Mouse (Mus musculus): ENCODE data around the gene Olfr466.

Gene Olfr466

GRCm38 (mm10) chr13:65149940-65150339 is at the start of gene Olfr466:
Gene Olfr466, plus strand, starts transcription at chr13:65150240.
- DNase-seq: no peak

GRCm38 (mm10) chr13:65100678-65101077 is 49.4 kb upstream of the Olfr466 start:
- DNase-seq: no peak

- DNase-seq: no peak
These were observed 48.8 kb upstream of the Olfr466 start for GRCm38 (mm10) chr13:65101232-65101631.

GRCm38 (mm10) chr13:65111961-65112360 is 38.1 kb upstream of the Olfr466 start:
- no peak for DNase-seq

- DNase-seq: peak; percentile 84
These were observed 37.5 kb upstream of the Olfr466 start, which contains the start of gene Mfsd14b for GRCm38 (mm10) chr13:65112459-65113110. Gene Mfsd14b, minus strand, starts transcription at chr13:65112975.

DNA sequence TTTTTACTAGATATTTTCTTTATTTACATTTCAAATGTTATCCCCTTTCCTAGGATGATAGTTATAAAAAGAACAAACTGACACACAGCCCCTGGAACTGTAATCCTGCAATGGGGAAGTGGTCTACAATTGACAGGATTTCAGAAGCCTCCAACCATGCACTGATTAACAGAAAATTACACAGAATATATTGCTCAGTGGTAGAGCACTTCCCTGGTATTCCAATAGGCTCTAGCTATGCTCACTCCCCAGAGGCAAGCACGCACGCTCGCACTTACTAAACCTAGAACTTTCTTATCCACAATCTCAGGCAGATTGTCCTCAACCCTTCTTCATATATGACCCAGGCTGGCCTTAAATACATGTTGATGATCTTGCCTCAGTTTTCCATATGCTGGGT is 36.8 kb upstream of the Olfr466 start:
- DNase-seq: no peak

- DNase-seq: no peak
These were observed 29.1 kb upstream of the Olfr466 start for GRCm38 (mm10) chr13:65120984-65121383.

DNA sequence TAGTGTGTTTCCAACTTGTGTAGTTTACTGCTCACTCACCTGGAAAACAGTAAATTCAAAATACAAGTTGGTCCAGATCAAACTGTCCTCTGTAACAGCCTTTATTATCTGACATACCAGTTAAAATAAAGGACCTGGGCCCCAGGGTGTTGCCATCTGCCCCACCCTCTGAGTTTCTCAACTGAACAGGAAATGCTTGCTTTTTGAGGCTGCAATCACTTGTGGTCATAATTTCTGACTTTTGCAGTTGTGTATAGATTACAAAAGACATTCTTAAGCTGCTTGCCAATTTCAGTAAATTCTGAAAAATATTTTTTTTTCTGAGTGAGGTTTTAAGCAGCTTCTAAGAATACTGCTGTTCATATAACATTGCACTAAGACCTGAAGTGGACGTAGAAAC is 27.9 kb upstream of the Olfr466 start:
- DNase-seq: no peak

- no peak for DNase-seq
These were observed 22.8 kb upstream of the Olfr466 start for GRCm38 (mm10) chr13:65127063-65127847.

DNA sequence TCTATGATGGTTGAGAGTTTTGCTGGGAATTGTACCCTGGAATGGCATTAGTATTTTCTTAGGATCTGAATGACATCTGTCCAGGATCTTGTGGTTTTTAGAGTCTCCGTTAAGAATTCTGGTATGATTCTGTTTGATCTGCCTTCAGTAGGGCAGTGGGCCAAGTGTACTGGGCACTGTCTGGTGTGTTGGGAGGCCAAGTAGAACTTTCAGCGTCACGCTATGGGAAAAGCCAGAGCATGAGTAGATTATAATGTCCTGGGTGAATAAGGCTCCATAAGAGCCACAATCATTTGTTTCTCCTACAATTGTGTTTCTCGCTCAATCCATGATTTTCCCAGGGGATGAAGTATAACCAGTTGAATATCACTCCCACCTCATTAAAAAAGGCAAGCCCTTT is 12.3 kb upstream of the Olfr466 start, which contains the start of gene Olfr465-ps1:
Olfr465-ps1 (plus strand) TSS at position 301 of the 400 bp plus-strand sequence.
- no peak for DNase-seq

GRCm38 (mm10) chr13:65174102-65174501 is 24.1 kb downstream of the Olfr466 start:
- DNase-seq: no peak

GRCm38 (mm10) chr13:65175734-65176471 is 25.9 kb downstream of the Olfr466 start:
- DNase-seq: peak; percentile 56

DNA sequence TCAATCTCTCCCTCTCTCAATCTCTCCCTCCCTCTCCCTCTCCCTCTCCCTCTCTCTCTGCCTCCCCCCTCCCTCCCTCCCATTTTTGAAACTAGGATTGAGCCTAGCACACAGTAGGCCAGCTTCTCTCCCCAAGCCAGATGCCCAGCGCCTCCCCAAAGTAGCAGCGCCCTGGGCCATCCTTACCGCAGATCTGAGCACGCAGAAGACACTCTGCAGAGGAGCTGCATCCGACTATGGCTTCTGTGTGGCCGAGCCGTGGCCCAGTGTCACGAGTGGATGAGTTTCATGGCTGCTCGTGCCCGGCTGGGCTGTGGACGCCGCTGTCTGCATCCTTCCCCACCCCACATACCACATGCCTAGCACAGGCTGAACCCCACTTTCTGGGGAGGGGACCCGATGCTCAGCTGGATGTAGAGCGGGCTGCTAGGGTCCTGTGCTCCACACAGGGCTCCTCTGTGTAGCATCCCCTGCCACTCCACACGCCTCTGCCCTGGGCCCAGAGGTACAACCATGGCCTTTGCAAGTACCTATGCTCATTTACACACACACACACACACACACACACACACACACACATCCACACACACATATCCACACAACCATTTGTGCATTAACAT is 26.5 kb downstream of the Olfr466 start:
- DNase-seq: peak; percentile 1

DNA sequence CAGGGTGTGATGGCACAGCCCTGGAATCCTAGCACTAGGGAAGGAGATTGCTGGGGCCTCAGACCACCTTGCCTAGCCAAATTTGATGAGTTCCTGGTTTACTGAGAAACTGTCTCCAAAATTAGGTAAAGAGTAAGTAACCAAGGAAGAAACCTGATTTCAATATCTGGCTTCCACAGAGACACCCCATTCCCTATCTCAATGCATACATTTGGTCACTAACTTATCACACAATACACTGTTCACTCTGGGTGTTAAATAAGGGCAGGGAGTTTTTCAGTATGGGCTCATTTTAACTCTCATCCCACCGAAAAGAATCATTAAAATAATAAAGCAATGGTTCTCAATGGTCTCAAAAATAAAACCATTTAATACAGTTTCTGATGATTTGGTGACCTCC is 50.6 kb downstream of the Olfr466 start:
- no peak for DNase-seq
